Mouse (Mus musculus) heart, embryonic 12.5 days (tissue): Measurements from ENCODE around the gene Cdc27. TPM values are rescaled to one million over a fixed set of nuclear protein-coding genes. Genes with fewer than 3 reads are reported as not detected.
"Not testable (repeated sequence)": the region's sequence is repeated elsewhere in the genome, so short reads cannot be mapped to it uniquely, and the experiment has no call there.

Experiments
- ATAC-seq: fragments of 200-750 bp; cut with Nextera tagmentation; 2 replicates; pipeline ENCODE4 v1.8.0; 2017; ENCODE audit warnings: moderate TSS enrichment, moderate library complexity; ENCODE audit not compliant: insufficient number of reproducible peaks, low FRiP score
- H3K27ac ChIP-seq: fragments of 300-500 bp; sonication (generic); 2 replicates; pipeline ENCODE4 v1.5.1; 2016; ENCODE audit warnings: mild to moderate bottlenecking, moderate library complexity; ENCODE audit not compliant: poor library complexity, severe bottlenecking
- H3K27me3 ChIP-seq: fragments of 300-500 bp; sonication (generic); replicated peaks from 2 replicates; pipeline ENCODE4 v1.6.1; 2016; ENCODE audit warnings: mild to moderate bottlenecking, moderate library complexity
- H3K36me3 ChIP-seq: fragments of 300-500 bp; sonication (generic); 2 replicates; pipeline ENCODE4 v1.6.1; 2016; ENCODE audit warnings: mild to moderate bottlenecking, moderate library complexity
- H3K4me1 ChIP-seq: fragments of 300-500 bp; sonication (generic); replicated peaks from 2 replicates; pipeline ENCODE4 v1.6.1; 2016; ENCODE audit warnings: mild to moderate bottlenecking
- H3K4me2 ChIP-seq: fragments of 300-500 bp; sonication (generic); 2 replicates; pipeline ENCODE4 v1.6.1; 2016; ENCODE audit warnings: mild to moderate bottlenecking, moderate library complexity
- H3K4me3 ChIP-seq: fragments of 300-500 bp; sonication (generic); 2 replicates; pipeline ENCODE4 v1.5.1; 2016; ENCODE audit warnings: mild to moderate bottlenecking
- H3K9ac ChIP-seq: fragments of 300-500 bp; sonication (generic); 2 replicates; pipeline ENCODE4 v1.6.1; 2016; ENCODE audit warnings: mild to moderate bottlenecking, moderate library complexity
- H3K9me3 ChIP-seq: fragments of 300-500 bp; sonication (generic); replicated peaks from 2 replicates; pipeline ENCODE4 v1.6.1; 2016; ENCODE audit warnings: mild to moderate bottlenecking, moderate library complexity
- WGBS: fragments of 180-500 bp; shearing (Covaris S2); methylation state at CpG from one replicate; pipeline ENCODE4 v1.1.7; 2016; 5-methylcytosine and 5-hydroxymethylcytosine counted together
- polyA plus RNA-seq: library from polyadenylated mRNA; unstranded; fragments of >200 nt; fragmentation: Nextera tagmentation; extraction: Ambion mirVana; gene quantifications from 2 replicates; pipeline ENCODE4 v1.2.1, GENCODE M21; 2016

Cdc27 gene
- polyA plus RNA-seq, 1 experiment from 2014 or later, result 40.6 TPM

DNA sequence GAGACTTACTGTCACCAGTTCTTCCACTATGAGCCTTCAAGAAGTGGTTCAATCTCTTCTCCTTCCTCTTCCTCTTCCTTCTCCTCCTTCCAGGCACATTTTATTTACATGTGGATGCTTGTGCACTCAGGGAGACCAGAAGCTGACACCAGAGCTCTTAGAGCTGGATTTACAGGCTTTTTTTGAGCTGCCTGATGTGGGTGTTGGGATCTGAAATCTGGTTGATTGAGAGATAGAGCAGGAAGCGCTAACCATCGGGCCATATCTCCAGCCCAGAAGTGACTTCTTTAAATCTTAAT lies 31.8 kb upstream of the Cdc27 start:
- H3K4me1 ChIP-seq, result peaks cover 56% of the 10 kb centered on the region
- no peaks in the 10 kb centered on the region for H3K27me3 ChIP-seq
- 75% methylated on average over 2 of the region's 2 CpGs for WGBS
- H3K36me3 ChIP-seq, result peaks cover 69% of the 10 kb centered on the region
- no peak for ATAC-seq
- H3K9me3 ChIP-seq, result no peaks in the 10 kb centered on the region
- 0 out of 2 replicates have a peak overlapping the region, but pooled peaks have one; percentile 4 for H3K4me3 ChIP-seq
- H3K4me2 ChIP-seq, result peak overlapping the region; percentile 81
- H3K27ac ChIP-seq, result peak overlapping the region; percentile 45
- H3K9ac ChIP-seq, result peak overlapping the region; percentile 43; the same call in 1 of the 2 replicates

DNA sequence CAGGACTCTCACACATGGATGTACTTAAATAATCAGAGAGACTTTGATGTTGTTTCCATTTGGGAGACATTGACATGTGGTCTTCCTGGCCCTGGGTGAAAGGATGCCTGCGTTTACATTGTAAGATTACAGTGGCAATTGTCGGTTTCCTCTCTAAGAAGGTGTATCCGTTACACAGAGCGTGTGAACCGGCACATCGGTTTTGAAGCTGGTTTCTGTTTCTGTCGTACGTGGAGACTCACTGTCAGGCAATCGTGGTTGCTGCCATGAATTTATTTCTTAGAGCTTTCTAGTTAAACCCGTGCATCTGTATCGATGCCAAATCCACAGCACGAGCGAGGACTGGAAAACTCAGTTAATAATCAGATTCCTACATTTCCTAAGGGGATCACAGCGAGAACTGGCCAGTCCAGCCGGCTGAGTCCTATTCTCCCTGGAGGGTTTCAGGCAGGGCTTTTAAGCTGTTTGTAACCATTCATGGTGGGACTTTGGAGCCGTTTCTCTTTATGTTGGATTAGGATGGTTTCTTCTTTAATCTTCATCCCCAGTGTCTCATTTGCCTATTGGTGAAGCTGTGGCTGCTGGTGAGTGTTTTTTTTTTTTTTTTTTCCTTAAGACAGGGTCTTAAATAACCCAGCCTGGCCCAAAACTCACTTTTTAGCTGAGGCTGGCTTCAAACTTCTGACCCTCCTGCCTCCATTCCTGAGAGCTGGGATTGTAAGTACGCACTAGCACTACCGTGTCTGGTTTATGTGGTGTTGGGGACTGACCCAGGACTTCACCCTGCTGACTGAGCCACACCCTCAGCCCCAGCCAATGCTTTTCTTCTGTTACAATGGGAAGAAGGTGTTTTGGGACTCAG lies 31.3 kb upstream of the Cdc27 start:
- peak overlapping the region; percentile 81 for H3K4me2 ChIP-seq
- peaks cover 63% of the 10 kb centered on the region for H3K36me3 ChIP-seq
- H3K4me1 ChIP-seq, result peaks cover 61% of the 10 kb centered on the region
- H3K9ac ChIP-seq, result peak overlapping the region; percentile 43
- H3K27me3 ChIP-seq, result no peaks in the 10 kb centered on the region
- peak overlapping the region; percentile 20; the same call in 1 of the 2 replicates for H3K4me3 ChIP-seq
- H3K27ac ChIP-seq, result peak overlapping the region; percentile 45
- WGBS, result 50% methylated on average over 18 of the region's 18 CpGs
- ATAC-seq, result no peak
- H3K9me3 ChIP-seq, result no peaks in the 10 kb centered on the region

DNA sequence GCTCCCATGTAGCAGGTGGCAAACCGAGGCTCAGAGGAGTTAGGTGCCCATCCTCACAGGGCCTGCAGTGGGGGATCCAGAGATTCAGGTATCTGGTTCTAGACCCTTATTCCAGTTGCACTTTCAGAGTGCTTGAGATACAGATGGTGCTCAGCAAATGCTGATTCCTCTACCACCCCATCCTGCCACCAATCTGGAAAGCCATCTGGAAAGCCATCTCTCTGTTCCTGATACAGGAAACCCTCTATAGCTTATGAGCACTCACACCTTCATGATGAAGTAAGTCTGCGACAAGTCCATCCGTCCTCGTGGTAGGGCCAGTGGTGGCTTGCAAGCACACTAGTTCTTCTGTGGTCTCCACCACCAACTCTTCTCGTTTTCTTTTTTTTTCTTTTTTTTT lies 30.2 kb upstream of the Cdc27 start:
- Histone ChIP-seq H3K36me3 (peaks cover 52% of the 10 kb centered on the region), H3K4me2 (peak overlapping the region; percentile 81), H3K4me3 (peak overlapping the region; percentile 74), H3K27ac (peak overlapping the region; percentile 100), H3K9ac (peak overlapping the region; percentile 64), H3K4me1 (peaks cover 66% of the 10 kb centered on the region), H3K9me3 (no peaks in the 10 kb centered on the region), H3K27me3 (no peaks in the 10 kb centered on the region)
- 77% methylated on average over 5 of the region's 5 CpGs for WGBS
- ATAC-seq, result no peak

DNA sequence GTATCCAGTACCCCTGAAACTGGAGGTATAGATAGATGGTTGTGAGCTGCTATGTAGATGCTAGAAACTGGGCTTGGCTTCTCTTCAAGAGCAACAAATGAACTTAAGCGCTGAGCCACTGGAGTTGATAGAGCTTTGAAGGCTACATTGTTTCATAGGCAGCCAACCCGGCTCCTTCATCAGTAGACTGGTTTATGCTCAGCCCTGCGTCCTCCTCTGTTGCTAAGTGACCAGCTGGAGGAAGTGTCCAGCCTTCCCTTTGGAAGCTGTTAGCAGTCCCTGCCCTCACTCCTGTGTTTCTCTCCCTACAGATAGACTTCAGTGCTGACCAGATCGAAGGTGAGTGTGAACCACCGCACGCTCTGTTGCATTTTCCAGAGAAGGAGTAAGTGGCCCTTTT lies 29.7 kb upstream of the Cdc27 start:
- Histone ChIP-seq H3K4me2 (peak overlapping the region; percentile 81), H3K27me3 (no peaks in the 10 kb centered on the region), H3K27ac (peak overlapping the region; percentile 100), H3K4me3 (peak overlapping the region; percentile 74), H3K9me3 (no peaks in the 10 kb centered on the region), H3K36me3 (peaks cover 47% of the 10 kb centered on the region), H3K9ac (peak overlapping the region; percentile 64), H3K4me1 (peaks cover 66% of the 10 kb centered on the region)
- ATAC-seq, result 0 out of 2 replicates have a peak, but pooled peaks have one; percentile 18
- WGBS, result 32% methylated on average over 6 of the region's 6 CpGs

DNA sequence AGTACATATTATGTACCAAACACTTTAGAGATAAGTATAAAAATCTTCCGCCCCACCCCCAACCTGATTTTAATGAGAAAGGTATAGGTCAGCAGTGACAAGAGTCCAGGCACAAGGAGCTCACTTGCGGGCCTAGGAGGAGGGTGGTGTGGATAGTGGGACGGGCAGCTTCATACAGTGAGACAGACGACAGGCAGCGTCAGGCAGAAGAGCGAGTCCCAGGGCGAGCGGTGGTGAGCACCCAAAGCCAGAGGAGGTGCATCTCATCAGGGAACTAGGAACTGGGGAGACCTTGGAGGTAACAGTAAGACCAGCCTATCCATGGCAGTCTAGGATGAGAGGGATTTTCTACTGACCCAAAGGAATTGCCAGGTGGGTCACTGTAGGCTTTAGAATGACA lies 29.2 kb upstream of the Cdc27 start:
- peak overlapping the region; percentile 94 for H3K9ac ChIP-seq
- peak overlapping the region; percentile 74 for H3K4me3 ChIP-seq
- peaks cover 42% of the 10 kb centered on the region for H3K36me3 ChIP-seq
- WGBS, result 55% methylated on average over 8 of the region's 8 CpGs
- peak overlapping the region; percentile 100 for H3K27ac ChIP-seq
- H3K4me1 ChIP-seq, result peaks cover 66% of the 10 kb centered on the region
- ATAC-seq, result no peak
- no peaks in the 10 kb centered on the region for H3K9me3 ChIP-seq
- peak overlapping the region; percentile 81 for H3K4me2 ChIP-seq
- H3K27me3 ChIP-seq, result no peaks in the 10 kb centered on the region

DNA sequence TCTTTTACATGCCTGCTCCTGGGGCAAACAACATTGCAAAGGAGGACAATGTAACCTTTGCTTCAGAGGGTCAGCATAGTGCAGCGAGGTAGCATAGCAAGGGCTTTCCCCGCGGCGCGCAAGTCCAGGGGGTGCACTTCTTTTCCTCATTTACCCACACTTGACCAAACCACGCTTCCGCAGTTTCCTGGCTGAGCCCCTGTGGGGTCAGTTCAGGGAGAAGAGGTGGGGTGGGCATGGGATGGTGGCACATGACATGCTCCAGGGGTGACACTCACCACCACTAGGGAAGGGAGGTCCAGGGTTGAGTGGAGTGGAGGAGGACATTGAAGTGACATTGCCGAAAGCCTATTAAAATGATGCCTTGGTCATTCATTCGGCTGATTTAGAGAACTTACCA lies 28.7 kb upstream of the Cdc27 start:
- no peak for ATAC-seq
- Histone ChIP-seq H3K27ac (peak overlapping the region; percentile 100), H3K4me3 (peak overlapping the region; percentile 74), H3K9me3 (no peaks in the 10 kb centered on the region), H3K9ac (peak overlapping the region; percentile 94), H3K4me1 (peaks cover 66% of the 10 kb centered on the region), H3K4me2 (peak overlapping the region; percentile 81), H3K27me3 (no peaks in the 10 kb centered on the region), H3K36me3 (peaks cover 37% of the 10 kb centered on the region)
- WGBS, result 71% methylated on average over 9 of the region's 9 CpGs

DNA sequence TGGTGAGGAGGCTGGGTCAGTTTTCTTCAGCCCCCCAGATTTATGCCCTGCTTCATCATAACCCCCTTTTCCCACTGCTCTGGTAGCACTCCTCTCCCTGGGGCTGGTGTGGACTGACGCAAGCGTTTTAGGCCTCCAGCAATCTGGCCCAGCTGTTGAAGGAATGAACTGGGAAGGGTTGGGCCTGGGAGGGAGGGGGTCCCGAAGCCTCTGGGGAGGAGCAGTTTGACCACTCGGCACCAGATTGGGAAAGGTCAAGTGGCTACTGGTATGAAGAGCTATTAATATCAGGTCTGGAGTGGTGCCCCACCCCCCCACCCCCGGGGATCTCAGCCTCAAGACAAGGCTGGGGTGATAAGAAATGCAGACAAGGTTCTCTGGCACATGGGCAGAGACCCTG lies 27.7 kb upstream of the Cdc27 start:
- Histone ChIP-seq H3K4me3 (peak overlapping the region; percentile 74), H3K36me3 (peaks cover 27% of the 10 kb centered on the region), H3K4me1 (peaks cover 58% of the 10 kb centered on the region), H3K4me2 (peak overlapping the region; percentile 81), H3K9me3 (no peaks in the 10 kb centered on the region), H3K9ac (peak overlapping the region; percentile 94), H3K27me3 (no peaks in the 10 kb centered on the region), H3K27ac (peak overlapping the region; percentile 100)
- ATAC-seq, result peak; percentile 12; the same call in 1 of the 2 replicates
- WGBS, result 9% methylated on average over 5 of the region's 5 CpGs

DNA sequence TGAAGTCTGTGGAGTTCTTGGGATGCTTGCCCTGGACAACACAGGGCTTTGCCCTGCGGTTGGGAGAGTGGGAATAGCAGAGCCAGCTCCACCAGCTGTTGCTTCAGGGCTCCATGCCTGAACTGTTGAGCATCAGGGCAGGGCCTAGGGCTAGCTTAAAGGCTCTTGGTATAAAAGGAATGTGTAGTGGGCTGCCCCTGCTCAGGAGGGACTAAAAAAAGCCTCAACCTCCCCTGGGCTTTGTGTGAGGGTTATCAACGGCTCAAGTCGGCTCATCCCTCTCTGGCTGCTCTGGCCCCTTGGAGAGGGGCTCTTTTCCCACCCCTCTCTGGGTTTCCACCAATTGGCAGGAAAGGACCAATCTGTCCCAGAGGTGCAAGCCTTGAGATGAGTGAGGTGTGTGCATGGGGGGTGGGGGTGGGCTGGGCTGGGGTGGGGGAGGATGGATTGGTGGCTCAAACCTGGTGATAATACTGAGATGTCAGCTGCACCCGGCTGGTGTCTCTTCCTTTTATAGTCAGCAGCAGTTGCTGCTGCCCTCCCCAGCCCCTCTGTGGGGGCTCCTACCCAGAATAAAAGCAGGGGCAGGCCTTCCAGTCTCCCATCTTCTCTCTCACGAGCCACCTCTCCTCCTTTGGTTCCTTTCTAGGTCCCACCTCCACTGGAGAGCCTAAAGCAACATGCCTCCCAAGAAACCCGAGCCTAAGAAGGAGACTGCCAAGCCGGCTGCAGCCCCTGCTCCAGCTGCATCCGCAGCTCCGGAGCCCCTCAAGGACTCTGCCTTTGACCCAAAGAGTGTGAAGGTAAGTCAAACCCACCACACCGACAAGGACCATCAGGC lies 26.6 kb upstream of the Cdc27 start:
- Histone ChIP-seq H3K4me3 (peak overlapping the region; percentile 74), H3K4me1 (peaks cover 57% of the 10 kb centered on the region), H3K27ac (peak overlapping the region; percentile 100), H3K9ac (peak overlapping the region; percentile 94), H3K9me3 (no peaks in the 10 kb centered on the region), H3K27me3 (no peaks in the 10 kb centered on the region), H3K36me3 (peaks cover 16% of the 10 kb centered on the region), H3K4me2 (peak overlapping the region; percentile 81)
- peak; percentile 70 for ATAC-seq
- WGBS, result 22% methylated on average over 10 of the region's 10 CpGs

DNA sequence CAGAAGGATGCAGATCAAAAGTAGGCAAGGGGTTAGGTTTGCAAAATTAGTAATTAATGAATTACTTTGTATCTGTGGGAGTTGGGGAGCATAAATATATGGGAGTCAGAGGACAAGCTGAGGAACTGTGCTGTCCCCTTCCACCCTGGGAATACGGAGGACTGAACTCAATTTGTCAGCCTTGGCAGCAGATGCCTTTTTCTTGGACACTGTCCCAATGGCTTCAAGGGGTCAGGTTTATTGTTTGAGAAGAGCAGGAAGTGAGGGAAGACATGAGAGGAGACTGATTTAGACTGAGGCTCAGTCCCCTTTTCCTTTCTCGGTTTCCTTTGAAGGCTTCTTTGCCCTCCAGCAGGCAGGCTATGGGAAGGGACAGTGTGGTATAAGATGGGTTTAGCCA lies 22.1 kb upstream of the Cdc27 start:
- no peak overlapping the region for H3K27ac ChIP-seq
- H3K9ac ChIP-seq, result no peak overlapping the region
- no peak overlapping the region for H3K4me3 ChIP-seq
- WGBS, result 47% methylated on average over 2 of the region's 2 CpGs
- no peak overlapping the region for H3K4me2 ChIP-seq
- no peak for ATAC-seq
- H3K9me3 ChIP-seq, result peaks cover 5% of the 10 kb centered on the region; the same call in 1 of the 2 replicates
- no peaks in the 10 kb centered on the region for H3K27me3 ChIP-seq
- H3K4me1 ChIP-seq, result peaks cover 41% of the 10 kb centered on the region
- no peaks in the 10 kb centered on the region for H3K36me3 ChIP-seq

DNA sequence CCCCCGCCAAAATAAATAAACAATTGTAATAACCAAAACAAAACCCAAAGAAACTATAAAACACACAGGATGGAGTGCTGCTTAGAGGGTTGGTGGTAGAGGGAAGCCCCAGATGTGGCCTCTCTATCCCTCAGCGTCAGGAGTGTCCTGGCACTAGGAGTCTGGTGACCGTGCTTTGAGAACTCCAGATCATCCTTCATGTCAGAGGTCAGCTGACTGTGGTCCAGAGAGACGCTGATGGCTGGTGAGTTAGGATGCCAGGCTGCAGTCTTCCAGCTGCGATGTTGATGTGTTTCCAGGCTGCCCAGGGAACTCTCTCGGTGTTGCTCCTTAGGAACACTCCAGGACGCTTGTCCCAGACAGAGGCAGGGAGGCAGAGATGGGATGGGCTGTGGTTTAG lies 21.7 kb upstream of the Cdc27 start:
- no peak overlapping the region for H3K9ac ChIP-seq
- WGBS, result 44% methylated on average over 7 of the region's 7 CpGs
- no peak overlapping the region for H3K27ac ChIP-seq

DNA sequence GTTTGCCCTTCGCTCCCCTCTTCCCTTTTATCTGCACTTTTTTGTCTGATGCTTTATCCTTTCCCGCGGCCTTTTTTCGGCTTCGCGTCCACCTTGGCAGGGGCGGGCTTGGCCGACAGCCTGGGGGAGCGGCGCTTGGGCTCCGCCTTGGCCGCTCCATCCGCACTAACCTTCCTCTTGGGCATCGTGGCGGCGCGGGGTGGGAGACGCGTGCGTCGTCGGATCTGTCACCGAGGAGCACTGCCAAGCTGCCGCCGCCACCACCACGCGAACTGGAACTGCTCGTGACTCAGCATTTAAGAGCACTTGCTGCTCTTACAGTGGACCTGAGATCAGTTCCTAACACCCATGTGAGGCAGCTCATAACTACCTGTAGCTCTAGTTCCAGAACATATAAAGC lies 21.0 kb upstream of the Cdc27 start:
- ATAC-seq, result peak; percentile 73
- not testable (repeated sequence) for H3K27me3 ChIP-seq, H3K9me3 ChIP-seq, H3K27ac ChIP-seq, H3K36me3 ChIP-seq
- 2% methylated on average over 28 of the region's 28 CpGs for WGBS
- peaks cover 40% of the 10 kb centered on the region for H3K4me1 ChIP-seq
- peak overlapping the region; percentile 59; the same call in 1 of the 2 replicates for H3K9ac ChIP-seq
- peak overlapping the region; percentile 73 for H3K4me2 ChIP-seq
- peak overlapping the region; percentile 47 for H3K4me3 ChIP-seq

More for the DNA sequence above, 21.7 kb upstream of the Cdc27 start:
- H3K4me1 ChIP-seq, result peaks cover 41% of the 10 kb centered on the region
- ATAC-seq, result no peak
- H3K36me3 ChIP-seq, result no peaks in the 10 kb centered on the region
- no peak overlapping the region for H3K4me3 ChIP-seq
- no peak overlapping the region for H3K4me2 ChIP-seq
- H3K27me3 ChIP-seq, result no peaks in the 10 kb centered on the region
- peaks cover 5% of the 10 kb centered on the region; the same call in 1 of the 2 replicates for H3K9me3 ChIP-seq
